Mouse (Mus musculus): ENCODE results near the gene Snrpc. TPM values are rescaled to one million over a fixed set of nuclear protein-coding genes. Genes with fewer than 3 reads are reported as not detected.

Gene Snrpc
- total RNA-seq, 2 experiments from 2014 or later, result 56.8 to 57.4 TPM

DNA sequence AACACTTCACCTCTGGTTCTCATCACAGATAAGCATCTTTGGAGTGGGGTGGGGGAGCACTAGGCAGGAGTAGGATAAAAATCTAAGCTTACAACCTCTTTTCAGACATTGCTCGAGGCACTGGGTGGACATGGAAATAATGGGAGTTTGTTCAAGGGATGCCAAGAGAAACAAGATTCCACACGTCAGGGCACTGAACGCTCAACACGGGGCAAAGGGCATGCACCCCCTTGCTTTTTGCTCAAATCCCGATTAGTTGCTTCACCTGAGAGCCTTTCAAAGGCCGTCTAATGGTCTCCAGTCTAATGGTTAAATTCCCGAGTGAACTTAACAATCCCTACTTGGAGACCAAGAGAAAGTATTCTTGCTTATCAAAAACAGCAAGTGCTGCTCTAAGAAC is 18.9 kb upstream of the Snrpc start:
- intact Hi-C loops (cut with DNase I), result no loop called here
- DNase-seq, result no peak

DNA sequence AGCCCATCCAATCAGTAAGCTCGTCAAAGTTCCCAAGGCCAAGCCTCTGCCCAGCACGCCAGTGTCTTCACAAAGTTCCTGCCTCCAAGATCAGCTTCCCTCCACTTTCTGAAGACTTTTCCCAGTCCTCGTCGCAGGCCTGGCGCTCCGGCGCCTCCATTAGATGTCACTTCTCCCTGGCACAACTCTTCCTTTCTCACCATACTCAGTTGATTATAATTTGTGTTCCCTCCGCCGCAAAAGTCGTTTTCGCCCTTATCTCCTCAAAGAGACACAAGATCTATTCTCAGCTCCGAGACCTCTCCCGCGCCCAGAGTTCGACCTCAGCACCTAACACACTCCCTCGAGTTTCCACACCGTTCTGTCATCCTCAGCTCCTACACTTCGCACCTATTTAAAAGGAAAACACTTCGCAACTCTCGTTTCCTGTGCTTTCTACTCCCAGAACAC is 18.4 kb upstream of the Snrpc start:
- peak in 1 of 2 experiments; percentile 24 for DNase-seq
- intact Hi-C loops (cut with DNase I), result no loop called here

DNA sequence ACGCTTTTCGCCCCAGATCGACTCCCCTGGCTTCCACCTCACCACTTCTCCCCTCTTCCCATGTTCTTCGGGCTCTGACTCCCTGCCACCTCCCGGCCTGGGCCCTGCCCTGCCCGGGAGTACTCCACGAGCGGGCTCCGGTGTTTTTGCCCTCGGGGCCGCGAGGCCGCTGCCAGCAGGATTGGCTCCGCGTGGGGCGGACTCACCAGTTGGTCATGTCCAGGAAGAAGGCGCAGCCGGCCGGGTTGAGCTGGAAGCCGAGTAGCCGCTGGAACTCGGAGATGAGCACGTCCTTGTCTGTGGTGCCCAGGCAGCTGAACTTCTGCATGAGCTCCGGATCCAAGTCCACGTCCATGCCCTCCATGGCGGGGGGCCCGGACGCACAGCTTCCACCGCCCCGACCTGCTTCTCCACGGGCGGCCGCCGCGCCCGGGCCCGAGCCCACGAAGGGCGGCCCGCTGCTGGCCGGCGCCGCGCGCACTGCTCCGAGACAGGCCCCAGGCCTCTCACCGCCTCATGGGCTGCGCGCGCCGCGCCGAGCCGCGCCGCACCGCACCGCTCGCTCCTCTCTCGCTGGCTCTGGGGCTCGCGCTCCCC is 17.9 kb upstream of the Snrpc start:
- DNase-seq, result peak; percentile 53 to 72
- intact Hi-C loops (cut with DNase I), result loop anchor here (1.0 kb wide), 1 partner anchor 19 kb away; no protein-coding TSS in a partner anchor

DNA sequence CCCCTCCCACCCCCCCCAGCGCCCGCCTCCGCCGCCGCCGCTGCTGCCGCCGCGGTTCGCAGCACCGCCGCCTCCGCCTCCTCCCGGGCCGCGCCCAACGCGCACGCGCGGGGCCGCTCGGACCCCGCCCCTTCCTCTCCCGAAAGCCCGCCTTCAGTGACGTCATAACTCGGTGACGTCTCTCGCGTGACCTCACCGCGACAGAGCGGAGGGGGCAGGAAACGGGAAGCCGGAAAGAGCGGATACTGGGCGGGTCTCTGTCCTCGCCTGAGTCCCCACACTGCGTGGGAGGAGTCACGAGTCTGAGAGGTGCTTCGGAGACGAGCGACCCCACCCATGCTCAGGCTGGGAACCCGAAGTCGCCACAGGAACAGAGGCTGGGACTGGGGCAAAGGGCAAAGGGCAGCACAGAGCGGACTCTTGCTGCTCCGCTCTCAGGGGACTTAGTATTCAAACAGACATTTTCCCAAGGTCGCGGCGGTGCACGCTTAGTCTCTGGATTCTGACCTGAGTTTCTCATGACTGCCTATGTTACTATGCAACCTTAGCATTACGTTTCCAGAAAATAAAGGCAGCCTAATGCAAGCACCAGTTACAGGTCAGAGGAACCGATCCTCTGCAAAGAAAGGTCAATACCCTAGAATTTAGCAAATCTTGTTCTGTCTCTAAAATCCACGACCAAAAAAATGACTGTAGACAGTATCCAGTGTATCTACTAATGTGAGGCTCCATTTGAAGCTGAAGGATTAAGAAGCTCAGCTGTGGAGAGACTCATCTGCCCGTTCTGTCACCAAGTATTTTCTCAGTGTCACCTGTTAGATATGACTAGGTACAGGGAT is 17.2 kb upstream of the Snrpc start, which contains the start of gene D17Wsu92e:
D17Wsu92e (minus strand) TSS at position 81 of the 839 bp plus-strand sequence.
- intact Hi-C loops (cut with DNase I), result loop anchor here (1.0 kb wide), 1 partner anchor 19 kb away; no protein-coding TSS in a partner anchor
- DNase-seq, result peak; percentile 99

DNA sequence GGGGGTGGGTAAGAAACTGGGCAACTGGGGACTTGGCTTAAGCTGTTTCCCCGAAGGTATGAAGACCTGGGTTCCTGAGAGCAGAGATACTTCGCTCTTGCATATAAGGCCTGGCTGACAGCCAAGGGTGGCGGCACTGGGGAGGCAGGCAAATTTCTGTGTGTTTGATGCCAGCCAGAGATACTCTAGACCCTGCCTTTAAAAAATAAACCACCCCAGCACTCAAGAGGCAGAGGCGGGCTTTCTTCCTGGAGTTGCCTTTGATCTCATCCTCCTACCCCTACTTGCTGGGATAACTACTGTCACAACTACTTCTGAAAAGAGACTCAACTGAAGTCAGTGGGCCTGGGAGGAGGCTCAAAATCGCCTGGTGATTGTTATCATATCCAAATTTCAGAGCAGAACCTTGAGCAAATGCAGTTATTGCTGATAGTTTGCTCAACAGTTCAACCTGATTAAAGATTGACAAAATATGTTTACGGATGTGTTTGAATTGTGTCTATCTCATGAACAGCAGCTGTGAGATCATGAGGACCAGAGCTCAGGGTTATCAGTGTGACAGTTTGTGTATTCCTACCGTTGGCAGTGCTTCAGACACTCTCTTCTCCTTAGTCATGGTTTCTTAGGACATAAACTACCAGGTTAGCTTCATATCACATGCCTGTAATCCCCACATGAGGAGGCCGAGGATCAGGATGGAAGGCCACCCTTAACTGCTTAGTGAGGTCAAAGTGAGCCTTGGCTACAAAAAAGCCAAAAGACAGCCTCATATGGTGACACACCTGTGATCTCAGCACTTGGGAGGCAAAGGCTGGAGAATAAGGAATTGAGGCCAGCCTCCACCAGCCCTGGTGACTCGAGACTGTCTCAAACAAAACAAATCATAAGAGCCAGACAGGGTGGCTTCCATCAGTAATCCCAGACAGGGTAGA is 16.3 kb upstream of the Snrpc start:
- intact Hi-C loops (cut with DNase I), result no loop called here
- no peak for DNase-seq

DNA sequence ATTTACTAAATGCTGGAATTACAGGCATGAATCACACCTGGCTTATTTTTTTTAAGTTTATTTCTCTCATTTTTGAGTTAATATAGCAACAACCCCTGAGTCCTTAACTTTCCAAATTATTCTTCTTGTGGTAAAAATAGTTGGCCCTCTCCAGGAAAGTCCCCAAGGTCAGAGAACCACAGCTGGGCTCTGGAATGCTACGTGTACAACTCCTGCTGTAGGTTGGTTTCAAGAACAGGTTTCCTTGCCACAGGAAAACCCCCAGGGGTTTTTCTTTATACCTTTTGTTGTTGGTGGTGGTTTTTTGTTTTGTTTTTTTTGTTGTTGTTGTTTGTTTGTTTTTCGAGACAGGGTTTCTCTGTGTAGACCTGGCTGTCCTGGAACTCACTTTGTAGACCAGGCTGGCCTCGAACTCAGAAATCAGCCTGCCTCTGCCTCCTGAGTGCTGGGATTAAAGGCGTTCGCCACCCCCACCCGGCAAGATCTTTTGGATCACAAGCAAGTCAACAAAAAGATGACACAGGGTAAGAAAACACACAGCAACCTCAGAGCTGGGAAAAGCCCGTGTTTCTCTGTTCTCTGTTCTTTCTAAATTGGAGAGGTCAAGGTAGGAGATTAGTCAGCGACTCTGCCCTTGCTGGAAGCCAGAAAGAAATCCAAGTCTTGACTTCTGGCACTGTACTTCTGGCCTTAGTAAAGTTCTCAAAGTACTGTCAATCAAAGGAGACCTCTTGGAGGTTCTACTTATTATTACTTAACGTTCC is 14.6 kb upstream of the Snrpc start:
- no peak for DNase-seq
- intact Hi-C loops (cut with DNase I), result no loop called here

DNA sequence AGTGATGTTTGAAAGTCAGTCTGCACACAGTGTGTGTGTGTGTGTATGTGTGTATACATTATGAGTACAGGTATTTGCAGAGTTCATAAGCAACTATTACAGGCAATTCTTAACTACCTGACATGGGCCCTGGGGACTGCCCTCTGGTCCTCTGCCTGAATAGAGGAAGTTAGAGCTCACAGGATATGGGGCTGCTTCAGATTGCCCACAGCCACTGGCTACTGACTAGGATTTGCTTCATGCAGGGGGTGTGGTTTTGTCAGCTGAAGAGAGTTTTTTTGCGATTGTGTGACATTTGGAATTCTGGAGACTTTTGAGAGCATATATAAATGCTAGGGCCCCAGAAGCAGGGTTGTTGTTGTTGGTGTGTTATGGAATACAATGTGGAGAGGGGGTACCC is 13.0 kb upstream of the Snrpc start:
- intact Hi-C loops (cut with DNase I), result no loop called here
- no peak for DNase-seq

DNA sequence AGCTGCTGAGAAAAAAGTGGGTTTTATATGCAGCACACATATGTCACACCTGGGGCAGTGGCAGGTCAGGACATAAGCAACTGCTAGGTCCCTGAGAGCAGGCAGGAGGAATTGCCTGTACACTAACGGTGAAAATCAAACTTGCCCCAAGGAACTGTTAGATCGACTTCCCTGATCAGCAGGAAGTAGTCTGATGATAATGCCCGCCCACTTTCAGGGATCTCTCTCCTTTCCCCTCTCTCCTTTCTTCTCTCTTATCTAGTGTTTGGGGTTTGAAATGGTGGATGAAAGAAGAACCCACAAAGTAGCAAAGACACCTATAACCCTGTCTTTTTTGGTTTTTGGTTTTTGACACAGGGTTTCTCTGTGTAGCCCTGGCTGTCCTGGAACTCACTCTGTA is 12.4 kb upstream of the Snrpc start:
- intact Hi-C loops (cut with DNase I), result no loop called here

DNA sequence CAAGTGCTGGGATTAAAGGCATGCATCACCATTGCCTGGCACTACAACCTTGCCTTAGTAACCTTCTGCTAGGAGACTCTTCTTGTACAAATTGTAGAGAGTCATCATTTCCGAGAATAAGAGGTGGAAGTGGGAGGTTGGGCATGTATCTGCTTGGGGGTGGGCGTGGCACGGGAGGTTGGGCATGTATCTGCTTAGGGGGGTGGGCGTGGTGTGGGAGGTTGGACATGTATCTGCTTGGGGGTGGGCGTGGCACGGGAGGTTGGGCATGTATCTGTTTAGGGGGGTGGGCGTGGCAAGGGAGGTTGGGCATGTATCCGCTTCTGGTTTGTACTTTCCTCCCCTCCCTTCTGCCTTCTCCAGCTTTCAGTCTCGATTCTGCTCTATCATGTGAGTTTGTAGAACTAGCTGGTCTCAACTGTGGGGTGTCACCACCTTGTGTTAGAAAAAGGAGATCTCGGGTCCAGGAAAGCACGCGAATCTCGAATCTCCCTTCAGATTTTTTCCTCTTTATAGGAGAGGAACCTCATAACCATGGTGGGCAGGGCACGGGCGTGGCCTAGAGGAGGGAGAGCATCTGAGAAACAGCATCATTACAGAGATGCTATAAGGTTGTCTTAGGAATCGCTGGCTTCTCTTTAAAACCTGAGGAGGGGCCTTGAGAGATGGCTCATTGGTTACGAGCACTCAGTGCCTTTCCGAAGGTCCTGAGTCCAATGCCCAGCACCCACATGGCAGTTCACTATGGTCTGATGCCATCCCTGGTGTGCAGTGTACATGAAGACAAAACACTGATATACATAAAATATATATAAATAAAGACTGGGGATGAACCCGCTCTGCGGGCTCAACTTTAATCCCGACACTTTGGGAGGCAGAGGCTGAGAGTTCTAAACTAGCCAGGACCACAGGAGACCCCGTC is 11.7 kb upstream of the Snrpc start:
- intact Hi-C loops (cut with DNase I), result no loop called here

More for the DNA sequence above, 12.4 kb upstream of the Snrpc start:
- DNase-seq, result no peak

DNA sequence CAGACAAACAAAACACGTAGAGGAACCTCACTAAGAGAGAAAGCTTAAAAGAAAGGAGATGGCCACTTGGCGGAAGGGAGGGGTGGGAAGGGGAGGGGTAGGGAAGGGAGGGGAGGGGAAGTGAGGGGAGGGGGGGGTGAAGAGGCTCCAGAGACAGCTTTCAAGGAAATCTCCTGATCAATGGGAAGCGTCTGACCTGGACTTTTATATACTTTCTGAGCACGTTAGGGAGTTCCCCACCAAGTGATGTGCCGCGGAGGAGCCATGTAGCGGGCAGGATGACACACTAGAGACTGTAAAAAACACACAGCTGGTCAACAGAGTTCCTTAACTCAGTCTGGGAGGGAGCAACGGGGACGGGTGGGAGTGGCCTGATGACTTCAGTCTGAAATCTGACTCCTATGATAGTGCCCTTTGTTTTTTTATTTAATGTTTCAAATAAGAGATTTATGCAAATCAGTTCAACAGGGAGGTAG is 11.0 kb upstream of the Snrpc start:
- DNase-seq, result peak; percentile 45 to 55
- intact Hi-C loops (cut with DNase I), result no loop called here

More for the DNA sequence above, 11.7 kb upstream of the Snrpc start:
- DNase-seq, result peak; percentile 54 to 55

DNA sequence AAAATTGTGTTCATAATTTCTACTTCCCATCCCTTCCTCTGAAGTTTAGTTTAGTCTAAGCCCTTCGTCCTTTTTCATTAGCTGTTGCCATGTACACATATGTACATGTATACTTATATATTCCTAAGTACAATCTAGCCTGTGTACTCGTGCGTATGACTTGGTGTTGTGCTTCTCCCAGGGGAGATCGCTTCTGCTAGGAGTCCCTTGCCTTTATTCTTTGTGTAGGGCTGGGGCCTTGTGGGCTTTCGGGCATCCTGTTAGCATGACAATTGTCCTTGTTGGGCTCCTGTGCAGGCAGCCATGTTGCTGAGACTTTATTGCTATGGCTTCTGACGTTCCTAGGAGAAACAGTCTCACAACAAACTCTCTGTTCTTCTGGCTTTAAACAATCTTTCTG is 10.4 kb upstream of the Snrpc start:
- intact Hi-C loops (cut with DNase I), result no loop called here

DNA sequence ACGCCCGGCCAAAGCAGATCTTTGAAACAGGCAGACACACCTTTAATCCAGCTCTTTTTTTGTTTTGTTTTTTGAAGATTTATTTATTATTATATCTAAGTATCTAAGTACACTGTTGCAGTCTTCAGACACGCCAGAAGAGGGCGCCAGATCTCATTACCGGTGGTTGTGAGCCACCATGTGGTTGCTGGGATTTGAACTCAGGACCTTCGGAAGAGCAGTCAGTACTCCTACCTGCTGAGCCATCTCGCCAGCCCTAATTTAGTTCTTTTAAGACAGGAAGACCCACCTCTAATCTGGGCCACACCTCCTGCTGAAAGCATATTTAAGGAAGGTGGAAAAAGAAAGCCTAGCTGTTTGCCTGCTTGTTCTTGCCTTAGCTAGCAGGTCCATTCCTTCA is 7.5 kb upstream of the Snrpc start:
- DNase-seq, result no peak
- intact Hi-C loops (cut with DNase I), result no loop called here

More for the DNA sequence above, 10.4 kb upstream of the Snrpc start:
- DNase-seq, result no peak

DNA sequence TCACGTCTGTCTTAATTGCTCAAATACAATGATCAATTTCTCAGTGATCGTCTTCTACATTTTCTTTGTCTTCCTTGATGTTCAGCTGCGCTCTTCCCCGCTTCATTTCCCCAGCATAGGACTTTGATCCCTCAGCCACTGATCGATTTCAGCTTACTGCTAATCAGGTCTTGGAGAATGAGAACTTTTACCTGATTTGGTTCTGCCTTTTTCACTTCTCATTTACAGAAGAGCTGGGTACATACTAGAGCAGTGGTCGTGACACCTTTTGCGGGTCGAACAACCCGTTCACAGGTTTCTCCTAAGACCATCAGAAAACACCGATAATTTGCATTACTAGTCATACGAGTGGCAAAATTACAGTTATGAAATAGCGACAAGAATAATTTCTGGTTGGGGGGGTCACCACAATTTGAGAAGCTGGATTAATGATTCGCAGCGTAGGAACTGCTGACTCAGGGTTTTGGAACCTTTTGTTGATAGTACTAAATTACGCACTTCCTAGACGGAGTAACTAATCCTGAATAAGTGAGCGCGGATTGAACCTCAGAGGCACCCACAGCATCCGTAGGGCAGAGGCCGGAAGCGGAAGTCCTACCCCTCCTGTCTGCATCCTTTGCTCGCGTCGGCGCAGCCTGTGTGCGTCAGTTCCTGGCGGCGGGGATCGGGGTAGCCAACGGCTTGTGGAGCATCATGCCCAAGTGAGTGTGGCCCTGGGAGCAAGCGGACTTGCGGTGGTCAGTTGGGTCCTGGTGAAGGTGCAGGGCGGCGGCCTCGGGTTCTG is 1.7 kb downstream of the Snrpc start:
- DNase-seq, result peak; percentile 95 to 96
- intact Hi-C loops (cut with DNase I), result loop anchor here (1.0 to 2.0 kb wide), 2 partner anchors 19 to 67 kb away; partner anchors contain the start of gene D17Wsu92e

DNA sequence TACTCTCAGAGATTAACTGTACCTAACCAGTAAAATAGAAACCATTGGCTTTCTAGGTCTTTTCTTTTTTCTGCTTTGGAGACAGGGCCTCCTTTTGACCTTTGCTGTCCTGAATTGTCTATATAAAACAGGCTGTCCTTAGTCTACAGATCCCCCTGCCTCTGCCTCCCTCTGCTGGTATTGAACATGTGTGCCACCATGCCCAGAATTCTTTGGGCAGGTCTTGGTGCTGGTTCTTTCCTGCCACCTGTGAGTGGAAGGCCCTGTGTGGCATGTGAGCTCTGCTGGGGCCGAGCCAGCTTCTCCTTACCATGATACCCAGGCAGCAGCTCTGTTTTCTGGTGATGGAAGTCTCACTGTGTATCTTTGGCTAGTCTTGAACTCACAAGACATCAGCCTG is 10.4 kb downstream of the Snrpc start:
- intact Hi-C loops (cut with DNase I), result no loop called here
- no peak for DNase-seq

DNA sequence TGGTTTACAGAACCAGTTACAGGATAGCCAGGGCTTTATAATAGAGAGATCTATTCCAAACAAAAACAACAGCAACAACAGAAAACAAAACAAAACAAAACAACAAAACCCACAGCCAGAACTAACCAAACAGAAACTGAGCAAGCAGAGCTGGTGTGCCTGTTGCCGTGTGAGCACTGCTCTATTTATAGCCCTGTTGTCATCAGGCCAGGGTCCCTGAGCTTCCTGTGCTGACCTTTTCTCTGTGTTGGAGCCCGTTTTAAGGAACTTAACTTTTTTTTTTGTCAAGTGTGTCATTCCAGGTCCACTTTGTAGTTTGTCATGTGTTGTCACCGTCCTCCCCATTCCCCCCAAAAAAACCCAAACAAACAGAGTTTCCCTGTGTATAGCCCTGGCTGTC is 13.1 kb downstream of the Snrpc start:
- no peak for DNase-seq
- intact Hi-C loops (cut with DNase I), result no loop called here

DNA sequence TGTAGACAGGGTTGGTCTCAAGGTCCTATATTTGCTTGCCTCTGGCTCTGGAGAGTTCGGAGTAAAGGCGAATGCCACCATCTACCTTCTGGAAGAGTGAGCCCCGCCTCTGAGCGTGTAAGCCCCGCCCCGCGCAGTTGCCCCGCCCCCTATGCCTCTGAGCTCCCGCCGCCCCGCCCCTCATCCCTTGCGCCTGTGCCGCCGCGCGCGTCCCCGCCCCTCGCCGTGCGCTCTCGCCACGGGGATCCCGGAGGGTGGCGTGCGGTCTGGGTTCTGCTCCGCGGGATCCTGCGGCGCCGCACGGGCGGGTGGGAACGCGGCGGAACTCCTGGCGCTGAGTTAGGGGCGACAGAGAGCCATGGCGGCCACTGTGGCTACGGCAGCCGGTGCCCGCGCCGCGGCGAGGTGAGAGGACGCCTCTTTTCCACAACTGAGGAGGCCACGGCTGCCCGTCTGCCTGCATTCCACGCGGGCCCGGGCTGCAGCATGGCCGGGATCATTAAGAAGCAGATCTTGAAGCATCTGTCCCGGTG is 18.4 kb downstream of the Snrpc start, which contains the start of gene Uhrf1bp1:
Uhrf1bp1 (plus strand) TSS at position 177 of the 533 bp plus-strand sequence.
- intact Hi-C loops (cut with DNase I), result no loop called here
- peak; percentile 76 to 80 for DNase-seq
